Mouse (Mus musculus) heart, postnatal 10 days (tissue): ENCODE measurements around the gene Taf5. TPM values are rescaled to one million over a fixed set of nuclear protein-coding genes. Genes with fewer than 3 reads are reported as not detected.
A peak's percentile ranks its signal among the peaks of the same experiment; 100 is the strongest.

ENCODE experiments used
- DNase-seq, 2 experiments: peaks; one replicate each; pipeline ENCODE4 v3.0.0; 2021
- intact Hi-C: fragments of 180-260 bp; cut with DNase I; formaldehyde crosslinking; loops from one replicate; pipeline ENCODE4 v1.15.1; 2025
- total RNA-seq, 2 experiments: library from RNA; stranded (reverse); gene quantifications; 2 replicates each; pipeline ENCODE4 v1.2.3; 2021

Gene Taf5
- total RNA-seq = 1 to 10 TPM; 3.1 to 4.3 TPM

DNA sequence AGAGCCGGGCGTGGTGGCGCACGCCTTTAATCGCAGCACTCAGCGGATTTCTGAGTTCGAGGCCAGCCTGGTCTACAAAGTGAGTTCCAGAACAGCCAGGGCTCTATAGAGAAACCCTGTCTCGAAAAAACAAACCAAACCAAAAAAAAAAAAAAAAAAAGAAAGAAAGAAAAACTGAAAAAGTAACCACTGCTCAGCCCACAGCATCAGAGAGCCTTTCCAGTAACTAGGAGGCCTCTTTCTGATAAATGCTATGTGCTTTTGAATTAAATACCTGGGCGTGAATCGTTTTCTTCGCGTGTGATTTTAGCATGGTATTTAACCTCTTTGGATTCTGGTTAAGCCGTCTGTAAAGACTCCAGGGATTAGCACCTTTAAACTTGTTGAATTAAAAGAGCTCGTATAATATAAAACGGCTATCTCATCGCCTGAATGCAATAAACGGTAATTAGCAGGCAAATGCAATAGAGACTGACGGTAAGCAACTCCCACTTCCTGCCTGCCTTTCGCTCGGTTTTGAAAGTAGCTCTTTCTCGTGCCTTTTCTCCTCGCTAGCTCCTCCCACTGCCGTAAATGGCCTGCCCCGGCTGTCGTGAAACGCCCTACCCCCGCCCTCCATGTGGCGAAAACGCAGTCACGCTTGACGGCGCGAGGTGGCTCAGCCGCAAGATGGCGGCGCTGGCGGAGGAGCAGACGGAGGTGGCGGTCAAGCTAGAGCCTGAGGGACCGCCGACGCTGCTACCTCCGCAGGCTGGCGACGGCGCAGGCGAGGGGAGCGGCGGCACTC lies at the start of gene Taf5:
Taf5 (plus strand) TSS at position 651 of the 787 bp plus-strand sequence.
- intact Hi-C loops = no loop called here
- DNase-seq = peak; percentile 99

DNA sequence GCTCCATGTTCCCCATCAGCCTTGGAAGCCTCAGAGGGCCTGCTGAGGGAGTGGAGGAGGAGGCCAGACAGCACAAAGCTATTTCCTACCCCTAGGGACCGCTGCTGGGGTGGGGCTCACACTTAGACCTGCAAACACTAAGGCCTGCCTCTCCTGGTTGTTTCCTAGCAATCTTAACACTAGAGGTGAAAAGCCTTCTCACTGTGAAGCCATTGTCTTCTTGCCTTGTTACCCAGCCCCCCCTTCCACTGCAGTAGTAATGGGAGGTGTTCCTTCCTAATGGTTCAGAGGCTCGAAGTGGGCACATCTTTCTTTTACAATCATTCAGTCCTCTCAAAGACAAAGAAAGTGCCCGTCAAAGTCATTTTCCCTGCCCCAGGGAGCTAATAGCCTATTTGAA lies 49.7 kb upstream of the Taf5 start:
- DNase-seq = no peak
- intact Hi-C loops = no loop called here

DNA sequence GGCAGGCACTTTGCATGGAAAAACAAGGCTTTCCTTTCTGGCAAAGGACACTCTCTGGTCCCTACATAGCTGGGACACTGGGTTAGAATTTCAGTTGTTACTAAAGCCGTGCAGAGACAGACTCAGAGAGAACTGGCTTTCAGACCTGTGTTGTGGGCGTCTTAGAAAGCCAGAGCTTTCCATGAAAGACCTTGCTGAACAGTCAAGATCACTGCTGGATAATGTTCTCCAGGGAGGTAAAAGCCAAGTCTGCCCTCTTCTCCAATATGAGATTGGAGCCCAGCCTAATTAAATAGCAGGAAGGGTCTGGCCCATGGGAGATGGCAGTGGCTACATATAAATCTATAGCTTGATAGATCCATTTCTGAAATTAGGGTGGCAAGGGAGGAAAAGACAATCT lies 49.2 kb upstream of the Taf5 start:
- intact Hi-C loops = no loop called here

DNA sequence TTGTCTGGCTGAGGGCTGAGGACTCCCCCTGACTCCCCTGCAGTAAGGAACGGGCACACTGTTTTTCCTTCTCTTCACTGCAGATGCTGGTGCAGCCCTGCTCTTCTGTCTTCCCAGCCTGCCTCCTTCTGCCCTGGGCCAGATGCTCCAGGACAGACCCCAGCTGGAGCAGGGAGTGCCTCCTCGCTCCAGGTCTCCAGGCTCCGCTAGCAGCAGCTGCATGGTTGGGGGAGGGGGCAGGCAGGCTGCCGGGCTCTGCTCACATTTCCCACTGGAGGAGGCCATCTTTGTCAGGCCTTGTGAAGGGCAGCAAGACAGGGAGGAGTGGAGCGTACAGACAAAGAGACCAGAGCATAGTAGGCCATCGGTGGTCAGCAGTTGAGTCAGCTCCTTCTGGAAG lies 48.2 kb upstream of the Taf5 start:
- intact Hi-C loops = no loop called here

More for the DNA sequence above, 49.2 kb upstream of the Taf5 start:
- DNase-seq = no peak

DNA sequence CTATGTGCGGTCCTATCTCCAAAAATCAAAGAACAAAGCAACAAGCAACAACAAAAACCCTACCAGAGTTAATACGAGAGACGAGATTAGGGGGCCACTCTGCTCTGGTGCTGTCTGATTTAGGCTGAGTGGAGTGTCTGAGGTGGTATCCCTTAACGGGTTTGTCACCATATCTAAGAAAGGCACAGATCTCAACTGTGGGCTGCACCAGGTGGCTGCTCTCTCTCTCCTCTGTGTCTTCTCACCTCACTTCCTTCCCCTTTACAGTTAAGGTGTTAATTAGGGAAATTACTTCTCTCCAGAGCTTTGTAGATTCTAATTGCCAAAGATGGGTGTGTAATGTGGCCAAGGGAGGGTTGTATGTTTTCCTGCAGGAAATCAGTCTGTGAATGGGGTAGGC lies 44.8 kb upstream of the Taf5 start:
- intact Hi-C loops = no loop called here
- no peak for DNase-seq

More for the DNA sequence above, 48.2 kb upstream of the Taf5 start:
- DNase-seq = no peak

DNA sequence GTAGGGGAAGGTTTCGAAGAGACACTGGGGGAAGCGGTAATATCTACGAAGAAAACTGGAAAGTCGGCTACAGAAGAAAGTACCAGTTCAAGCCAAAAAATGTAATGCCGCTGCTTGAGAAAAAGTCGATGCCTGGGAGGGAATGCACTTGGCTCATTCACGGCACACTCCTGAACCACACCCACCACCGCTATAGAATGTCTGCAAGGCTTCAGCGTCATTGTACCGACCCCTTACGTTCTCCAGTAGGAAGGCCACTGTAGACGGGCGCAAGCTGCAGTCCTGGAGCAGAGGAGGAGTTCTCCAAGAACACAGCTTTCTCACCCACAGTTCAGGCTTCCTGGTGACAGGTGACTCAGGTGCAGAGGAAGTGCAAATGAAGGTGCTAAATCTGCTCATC lies 44.0 kb upstream of the Taf5 start:
- no peak for DNase-seq
- intact Hi-C loops = no loop called here

DNA sequence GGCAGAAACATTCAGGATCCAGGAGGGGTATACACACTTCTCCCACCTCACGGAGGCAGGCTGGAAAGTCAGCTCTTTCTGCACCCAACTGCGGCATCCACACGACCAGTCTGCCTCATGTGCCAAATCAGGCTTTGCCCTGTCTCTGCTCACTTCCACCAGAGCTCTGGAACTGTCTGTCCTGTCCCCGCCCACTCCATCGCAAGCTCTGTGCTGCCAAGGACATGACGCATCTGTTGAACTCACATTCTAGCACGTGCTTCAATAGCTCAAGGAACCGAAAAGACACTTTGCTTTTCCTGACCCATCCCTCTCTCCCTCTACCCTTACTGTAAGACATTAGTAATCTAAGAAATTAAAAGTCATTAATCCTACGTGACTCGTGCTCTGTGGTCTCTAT lies 42.6 kb upstream of the Taf5 start:
- DNase-seq = peak; percentile 16 to 25
- intact Hi-C loops = no loop called here

DNA sequence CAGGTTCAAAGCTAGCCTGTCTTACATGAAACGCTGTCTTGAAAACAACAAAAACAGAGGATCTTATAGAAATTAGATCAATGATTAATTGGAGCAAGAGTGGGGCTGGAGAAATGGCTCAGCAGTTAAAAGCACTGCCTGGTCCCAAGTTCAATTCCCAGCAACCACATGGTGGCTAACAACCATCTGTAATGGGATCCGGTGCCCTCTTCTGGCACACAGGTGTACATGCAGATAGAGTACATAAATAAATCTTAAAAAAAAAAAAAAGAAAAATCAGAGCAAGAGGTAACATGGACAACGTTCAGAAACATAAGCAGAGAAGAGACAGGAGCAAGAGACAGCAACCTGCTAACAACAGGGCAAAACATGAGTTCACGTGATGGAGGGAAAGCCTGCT lies 41.0 kb upstream of the Taf5 start:
- DNase-seq = no peak
- intact Hi-C loops = no loop called here

DNA sequence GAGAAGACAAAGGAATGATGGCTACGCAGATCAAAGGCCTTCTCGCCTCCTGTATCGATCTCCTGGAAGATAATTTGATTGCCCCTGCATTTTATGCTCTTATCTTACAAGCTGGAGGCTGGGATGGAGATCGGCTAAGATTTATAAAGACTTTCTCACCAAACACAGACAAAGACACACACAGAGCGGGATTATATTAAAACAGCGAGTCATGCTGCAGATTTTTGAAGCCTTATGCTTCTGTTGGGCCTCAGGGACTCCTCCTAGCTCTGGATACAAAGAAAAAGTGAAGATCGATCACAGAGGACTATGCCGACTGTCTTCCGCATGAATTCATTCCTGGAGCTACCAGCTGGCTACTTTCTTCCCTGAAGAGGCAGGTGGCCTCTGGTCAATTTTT lies 37.8 kb upstream of the Taf5 start:
- intact Hi-C loops = no loop called here
- no peak for DNase-seq

DNA sequence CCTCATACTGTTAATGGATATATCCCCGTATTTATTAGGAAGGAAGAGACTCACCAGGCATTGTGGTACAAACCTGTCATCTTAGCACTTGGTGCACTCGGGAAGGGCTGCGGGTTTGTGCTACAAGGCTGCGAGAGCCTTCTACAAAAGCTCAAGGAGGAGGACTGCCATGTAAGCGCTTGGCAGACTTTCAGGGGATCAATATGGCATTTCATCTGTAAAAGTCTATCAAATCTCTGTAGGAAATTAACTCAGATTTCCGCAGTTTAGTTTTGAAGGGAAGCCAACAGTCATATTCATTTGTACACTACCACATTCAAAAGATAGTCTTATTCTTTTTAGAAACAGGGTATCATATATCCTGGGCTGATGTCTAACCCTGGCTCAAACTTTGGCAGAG lies 35.8 kb upstream of the Taf5 start:
- intact Hi-C loops = no loop called here

DNA sequence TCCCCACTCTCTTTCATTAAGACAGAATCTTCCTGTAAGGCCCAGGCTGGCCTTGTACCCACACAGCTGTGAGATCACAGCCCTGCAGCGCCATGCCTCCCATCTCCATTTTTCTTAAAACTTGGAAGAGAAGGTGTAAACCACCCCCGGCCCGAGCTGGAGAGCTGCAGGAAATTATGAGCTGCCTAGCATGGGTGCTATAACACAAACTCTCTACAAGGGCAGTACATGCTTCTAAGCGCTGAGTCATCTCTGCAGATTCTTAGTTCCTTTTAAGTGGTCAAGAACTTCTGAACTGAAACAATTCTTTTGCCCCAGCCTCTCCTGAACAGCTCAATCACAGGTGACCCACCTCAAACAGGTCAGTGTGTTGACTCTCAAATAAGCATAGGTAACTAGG lies 32.6 kb upstream of the Taf5 start:
- DNase-seq = no peak
- intact Hi-C loops = no loop called here

More for the DNA sequence above, 35.8 kb upstream of the Taf5 start:
- DNase-seq = no peak

DNA sequence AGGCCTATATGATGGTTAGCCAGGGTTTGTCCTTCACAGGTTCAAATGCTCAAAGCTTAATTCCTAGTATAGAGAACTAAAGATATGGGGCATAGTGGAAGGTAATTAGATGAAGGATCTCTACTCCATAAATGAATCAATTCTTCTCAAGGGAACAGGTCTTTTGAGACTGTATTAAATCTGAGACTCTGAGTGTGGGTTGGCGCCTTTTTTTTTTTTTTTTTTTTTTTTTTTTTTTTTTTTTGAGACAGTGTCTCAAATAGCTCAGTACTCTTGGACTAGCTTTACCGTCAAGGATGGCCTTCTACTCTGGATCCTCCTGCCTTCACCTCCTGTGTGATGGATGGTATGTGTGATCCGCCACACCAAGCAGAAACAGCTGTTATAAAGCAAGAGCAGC lies 30.9 kb upstream of the Taf5 start:
- intact Hi-C loops = no loop called here
- no peak for DNase-seq

DNA sequence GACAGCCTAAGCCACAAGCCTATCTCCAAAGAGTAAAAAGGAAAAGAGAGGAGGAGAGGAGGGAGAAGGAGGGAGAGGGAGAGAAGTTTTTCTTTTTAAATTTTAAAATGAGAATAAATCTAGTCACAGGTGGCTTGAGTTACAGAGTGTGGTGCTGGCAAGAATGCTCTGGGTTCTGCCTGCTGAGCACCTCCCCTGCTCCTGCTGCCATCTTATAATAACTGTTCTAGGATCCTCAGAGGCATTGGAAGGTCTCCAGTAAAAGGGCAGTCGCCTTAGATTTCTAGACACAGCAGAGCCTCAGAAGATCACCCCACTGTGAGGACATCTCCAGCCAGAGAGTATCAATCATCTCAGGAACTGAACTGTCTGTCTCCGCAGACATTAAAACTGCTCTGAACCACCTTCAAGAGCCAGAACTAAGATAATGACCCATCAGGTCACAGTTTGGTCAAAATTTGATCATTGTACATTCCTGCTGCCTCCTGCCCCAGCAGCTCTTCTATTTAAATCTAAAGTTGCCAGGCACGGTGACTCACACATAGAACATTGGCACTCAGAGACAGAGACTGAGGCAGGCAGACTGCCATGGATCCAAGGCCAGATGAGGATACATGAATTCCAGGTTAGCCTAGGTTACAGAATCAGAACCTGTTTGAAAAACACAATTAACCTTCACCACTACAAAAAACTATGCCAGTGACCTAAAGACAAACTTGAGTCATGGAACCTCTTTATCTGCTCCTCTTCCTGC lies 26.6 kb upstream of the Taf5 start:
- DNase-seq = peak in 1 of 2 experiments; percentile 8
- intact Hi-C loops = loop anchor here (5.0 kb wide), 1 partner anchor 164 kb away; no protein-coding TSS in a partner anchor

DNA sequence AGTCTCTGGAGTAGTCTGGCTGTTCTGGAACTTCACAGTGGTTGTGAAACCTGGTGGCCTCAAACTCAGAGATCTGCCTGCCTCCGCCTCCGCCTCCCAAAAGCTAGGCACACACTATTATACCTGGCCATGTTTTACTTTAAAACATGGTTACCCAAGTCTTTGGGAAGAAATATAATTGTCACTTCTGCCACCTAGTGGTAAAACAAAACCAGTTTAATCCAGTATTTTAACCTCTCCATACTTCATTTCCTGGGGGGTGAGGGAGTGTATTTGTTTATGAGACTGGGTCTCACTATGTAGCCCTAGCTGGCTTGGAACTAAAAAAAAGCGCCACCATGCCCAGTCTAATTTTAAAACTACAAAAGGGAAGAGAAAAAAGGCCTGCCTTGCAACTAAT lies 23.9 kb upstream of the Taf5 start:
- intact Hi-C loops = loop anchor here (5.0 kb wide), 1 partner anchor 166 kb away; no protein-coding TSS in a partner anchor

DNA sequence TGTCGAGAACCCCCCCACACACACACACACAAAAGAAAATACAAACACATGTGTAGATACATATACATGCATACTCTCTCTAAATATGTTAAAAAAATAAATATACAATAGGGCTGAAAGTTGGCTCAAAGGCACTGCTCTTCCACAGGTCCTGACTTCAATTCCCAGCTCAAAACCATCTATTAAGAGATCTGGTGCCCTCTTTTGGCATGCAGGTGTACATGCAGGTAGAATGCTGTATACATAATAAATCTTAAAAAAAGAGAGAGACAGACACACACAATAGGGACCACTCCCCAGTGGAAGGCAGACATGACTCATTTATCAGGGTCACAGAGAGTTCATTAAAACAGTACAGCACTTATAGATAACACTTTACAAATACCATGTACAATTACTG lies 21.2 kb upstream of the Taf5 start:
- intact Hi-C loops = no loop called here
- DNase-seq = no peak

More for the DNA sequence above, 23.9 kb upstream of the Taf5 start:
- DNase-seq = no peak

DNA sequence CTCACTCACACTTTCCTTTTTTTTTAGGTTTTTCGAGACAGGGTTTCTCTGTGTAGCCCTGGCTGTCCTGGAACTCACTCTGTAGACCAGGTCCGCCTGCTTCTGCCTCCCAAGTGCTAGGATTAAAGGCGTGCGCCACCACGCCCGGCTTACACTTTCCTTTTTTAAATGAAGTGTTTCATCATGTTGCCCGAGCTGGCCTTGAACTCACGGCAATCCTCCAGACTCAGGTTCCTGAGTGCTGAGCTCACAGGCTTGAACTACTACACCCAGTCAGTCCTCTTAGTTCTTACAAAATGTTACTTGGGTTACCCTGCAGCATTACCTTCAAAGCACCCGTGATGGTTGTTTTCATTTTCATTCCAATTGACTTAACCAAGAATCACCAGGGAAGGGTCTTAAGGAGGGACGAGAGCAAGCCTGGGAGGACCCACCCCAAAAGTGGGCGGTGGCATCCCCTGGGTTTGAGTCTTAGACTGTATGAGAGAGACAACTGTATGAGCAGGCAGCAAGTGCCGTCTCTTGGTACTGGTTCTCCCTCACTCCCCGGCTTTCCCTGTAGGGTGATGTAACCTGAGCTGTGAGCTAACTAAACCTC lies 20.2 kb upstream of the Taf5 start:
- intact Hi-C loops = no loop called here
- no peak for DNase-seq

DNA sequence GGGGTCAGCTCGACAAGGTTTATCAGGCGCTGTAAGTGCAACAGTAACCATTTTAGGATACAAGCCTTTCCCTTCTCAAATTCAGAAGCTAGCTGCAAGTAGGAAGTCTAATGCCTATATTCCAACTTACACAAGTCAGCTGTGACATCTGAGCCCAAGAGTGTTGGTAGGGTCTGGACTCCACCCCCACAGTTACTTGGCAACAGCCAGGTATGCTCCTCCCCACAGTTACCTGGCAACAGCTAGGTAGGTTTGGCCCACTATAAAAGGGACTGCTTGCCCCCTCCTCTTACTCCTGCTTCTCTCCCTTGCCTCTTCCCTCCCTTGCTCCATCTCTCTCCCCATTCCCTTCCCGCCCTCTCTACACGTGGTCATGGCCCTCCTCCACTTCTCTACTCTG lies 18.5 kb upstream of the Taf5 start:
- no peak for DNase-seq
- intact Hi-C loops = no loop called here

DNA sequence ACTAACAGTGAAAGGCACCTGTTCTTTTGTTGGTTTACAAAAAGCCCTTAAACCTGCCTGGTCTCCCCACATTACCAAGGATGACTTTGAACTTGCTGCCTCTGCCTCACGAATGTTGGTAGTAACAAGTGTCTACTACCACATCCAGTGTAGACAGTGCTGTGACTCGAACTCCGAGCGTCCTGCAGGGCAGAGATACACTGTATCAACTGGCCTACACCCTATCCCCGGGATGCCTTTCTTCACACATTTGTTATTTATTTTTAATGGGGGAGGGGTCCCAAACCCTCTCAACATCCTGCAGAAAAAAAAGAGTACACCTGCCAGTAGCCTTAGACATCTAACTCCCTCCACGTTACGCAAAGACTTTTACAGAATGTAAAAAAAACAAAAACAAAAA lies 17.7 kb upstream of the Taf5 start:
- intact Hi-C loops = no loop called here
- DNase-seq = no peak

DNA sequence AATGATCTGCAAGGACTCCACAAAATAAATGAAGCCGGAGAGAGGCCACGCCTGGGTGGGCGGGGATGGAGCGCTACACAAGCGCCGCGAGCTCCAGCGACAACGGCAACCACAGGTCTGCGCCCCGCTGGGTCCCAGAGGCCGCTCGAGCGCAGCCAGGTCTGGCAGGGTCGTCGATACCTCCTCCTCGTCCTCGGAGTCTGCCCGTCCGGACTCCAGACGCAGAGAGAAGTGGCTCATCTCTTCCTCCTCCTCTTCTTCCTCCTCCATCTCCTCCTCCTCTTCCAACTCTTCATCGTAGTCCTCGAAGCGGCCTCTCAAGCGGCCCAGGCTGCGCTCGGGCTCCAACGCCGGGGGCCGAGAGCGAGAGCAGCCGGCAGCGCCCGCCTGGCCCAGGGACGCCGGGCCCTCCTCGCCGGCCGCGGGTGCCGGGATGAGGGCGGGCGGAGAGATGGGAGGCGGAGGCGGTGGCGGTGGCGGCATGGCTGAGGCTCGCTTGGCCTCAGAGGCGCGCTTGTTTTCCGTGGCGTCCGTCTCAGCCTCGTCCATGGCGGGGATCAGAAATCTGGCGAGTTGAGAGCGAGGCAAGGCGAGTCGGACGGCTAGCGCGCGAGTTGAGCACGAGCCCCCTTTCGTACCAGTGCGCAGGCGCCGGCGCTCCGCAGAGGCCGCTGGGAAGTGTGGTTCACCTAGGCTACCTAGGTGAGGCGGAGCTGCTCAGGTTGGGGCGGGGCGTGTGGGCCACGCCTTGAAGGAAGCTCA lies 17.1 kb upstream of the Taf5 start, which contains the start of gene Pcgf6:
Pcgf6 (minus strand) TSS at position 636 of the 762 bp plus-strand sequence.
- intact Hi-C loops = no loop called here
- DNase-seq = peak; percentile 76 to 78

DNA sequence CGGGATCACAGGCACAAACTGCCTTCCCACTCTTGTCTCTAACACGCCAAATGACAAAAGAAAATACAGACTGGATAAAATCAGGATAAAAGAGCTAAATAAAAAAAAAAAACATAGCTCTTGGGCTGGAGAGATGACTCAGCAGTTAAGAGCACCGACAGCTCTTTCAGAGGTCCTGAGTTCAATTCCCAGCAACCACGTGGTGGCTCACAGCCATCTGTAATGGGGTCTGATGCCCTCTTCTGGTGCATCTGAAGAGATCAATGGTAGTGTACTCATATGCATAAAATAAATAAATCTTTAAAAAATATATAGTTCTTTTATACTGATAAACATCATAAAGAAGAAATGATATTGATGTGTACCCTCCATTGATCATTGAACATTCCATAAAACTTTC lies 14.6 kb upstream of the Taf5 start:
- no peak for DNase-seq
- intact Hi-C loops = no loop called here

DNA sequence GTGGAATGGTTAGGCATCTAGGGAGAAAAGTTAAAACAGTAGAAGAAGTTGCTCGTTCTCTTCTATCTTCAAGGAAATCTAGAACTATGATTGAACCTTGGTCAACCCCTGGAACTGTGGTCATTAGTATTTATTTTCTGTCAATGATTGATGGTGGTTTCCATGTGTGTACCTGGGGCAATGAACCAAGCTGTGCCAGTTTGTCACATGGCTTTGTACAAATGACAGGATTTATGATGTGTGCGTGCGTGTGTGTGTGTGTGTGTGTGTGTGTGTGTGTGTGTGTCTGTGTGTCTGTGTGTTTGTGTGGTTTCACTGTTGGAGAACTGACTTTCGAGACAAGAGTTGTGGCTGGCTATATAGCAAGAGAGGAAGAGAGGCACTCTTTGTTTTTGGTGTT lies 14.1 kb upstream of the Taf5 start:
- DNase-seq = no peak
- intact Hi-C loops = no loop called here
